Mouse (Mus musculus): ENCODE measurements around the gene Rhbdf1. TPM values are rescaled to one million over a fixed set of nuclear protein-coding genes. Genes with fewer than 3 reads are reported as not detected.
A peak's percentile ranks its signal among the peaks of the same experiment; 100 is the strongest.

Rhbdf1 gene
- total RNA-seq, 1 experiment from 2014 or later = 0.32 TPM

- ATAC-seq (replicated peaks; ENCODE audit: low read depth, poor library complexity, severe bottlenecking) = no peak
Observed at GRCm38 (mm10) chr11:32242209-32242608, 20.1 kb upstream of the Rhbdf1 start.

- no peak for ATAC-seq (replicated peaks; ENCODE audit: low read depth, poor library complexity, severe bottlenecking)
Observed at GRCm38 (mm10) chr11:32241391-32241790, 19.3 kb upstream of the Rhbdf1 start.

- peak; percentile 94 for ATAC-seq (replicated peaks; ENCODE audit: low read depth, poor library complexity, severe bottlenecking)
Observed at GRCm38 (mm10) chr11:32238093-32238860, 16.2 kb upstream of the Rhbdf1 start.

GRCm38 (mm10) chr11:32237411-32237795 is 15.3 kb upstream of the Rhbdf1 start:
- ATAC-seq (replicated peaks; ENCODE audit: low read depth, poor library complexity, severe bottlenecking) = no peak

GRCm38 (mm10) chr11:32236712-32237410 is 14.8 kb upstream of the Rhbdf1 start:
- ATAC-seq (replicated peaks; ENCODE audit: low read depth, poor library complexity, severe bottlenecking) = peak; percentile 55

GRCm38 (mm10) chr11:32236132-32236531 is 14.0 kb upstream of the Rhbdf1 start:
- ATAC-seq (replicated peaks; ENCODE audit: low read depth, poor library complexity, severe bottlenecking) = no peak

GRCm38 (mm10) chr11:32235646-32236045 is 13.5 kb upstream of the Rhbdf1 start:
- no peak for ATAC-seq (replicated peaks; ENCODE audit: low read depth, poor library complexity, severe bottlenecking)

- ATAC-seq (replicated peaks; ENCODE audit: low read depth, poor library complexity, severe bottlenecking) = no peak
Observed at GRCm38 (mm10) chr11:32234816-32235485, 12.9 kb upstream of the Rhbdf1 start.

- ATAC-seq (replicated peaks; ENCODE audit: low read depth, poor library complexity, severe bottlenecking) = no peak
Observed at GRCm38 (mm10) chr11:32233895-32234294, 11.8 kb upstream of the Rhbdf1 start.

- no peak for ATAC-seq (replicated peaks; ENCODE audit: low read depth, poor library complexity, severe bottlenecking)
Observed at GRCm38 (mm10) chr11:32232848-32233247, 10.7 kb upstream of the Rhbdf1 start.

- ATAC-seq (replicated peaks; ENCODE audit: low read depth, poor library complexity, severe bottlenecking) = no peak; the same call in 1 of the 2 replicates
Observed at GRCm38 (mm10) chr11:32231125-32231524, 9.0 kb upstream of the Rhbdf1 start.

- no peak for ATAC-seq (replicated peaks; ENCODE audit: low read depth, poor library complexity, severe bottlenecking)
Observed at GRCm38 (mm10) chr11:32230220-32230619, 8.1 kb upstream of the Rhbdf1 start.

- ATAC-seq (replicated peaks; ENCODE audit: low read depth, poor library complexity, severe bottlenecking) = no peak
Observed at GRCm38 (mm10) chr11:32228292-32228845, 6.3 kb upstream of the Rhbdf1 start.

GRCm38 (mm10) chr11:32227555-32227954 is 5.5 kb upstream of the Rhbdf1 start:
- ATAC-seq (replicated peaks; ENCODE audit: low read depth, poor library complexity, severe bottlenecking) = no peak

GRCm38 (mm10) chr11:32227041-32227440 is 4.9 kb upstream of the Rhbdf1 start:
- ATAC-seq (replicated peaks; ENCODE audit: low read depth, poor library complexity, severe bottlenecking) = no peak

- ATAC-seq (replicated peaks; ENCODE audit: low read depth, poor library complexity, severe bottlenecking) = peak; percentile 72
Observed at GRCm38 (mm10) chr11:32226124-32226871, 4.2 kb upstream of the Rhbdf1 start, which contains the start of gene Mpg. Gene Mpg, plus strand, starts transcription at chr11:32226505.

- ATAC-seq (replicated peaks; ENCODE audit: low read depth, poor library complexity, severe bottlenecking) = peak; percentile 10; the same call in 1 of the 2 replicates
Observed at GRCm38 (mm10) chr11:32225222-32226104, 3.4 kb upstream of the Rhbdf1 start.

GRCm38 (mm10) chr11:32224468-32225139 is 2.5 kb upstream of the Rhbdf1 start:
- peak; percentile 31 for ATAC-seq (replicated peaks; ENCODE audit: low read depth, poor library complexity, severe bottlenecking)
